Mouse (Mus musculus): ENCODE results near the gene Lrrc57. TPM values are rescaled to one million over a fixed set of nuclear protein-coding genes. Genes with fewer than 3 reads are reported as not detected.

The Lrrc57 gene
- total RNA-seq, 2 experiments from 2014 or later, result 19.6 to 21.2 TPM

Other genes starting within 250 kb of the Lrrc57 start
- 10.8 and 11.9 TPM in 2 replicates for gene Ganc, start 205.6 kb downstream of the Lrrc57 start, total RNA-seq (2015)
- gene Ganc, start 205.6 kb downstream of the Lrrc57 start, total RNA-seq (2017), result 20.7 and 21.0 TPM in 2 replicates
- 18.5 and 20.3 TPM in 2 replicates for gene Tmem87a, start 205.4 kb downstream of the Lrrc57 start, total RNA-seq (2015)
- 41.7 and 46.8 TPM in 2 replicates for gene Tmem87a, start 205.4 kb downstream of the Lrrc57 start, total RNA-seq (2017)
- 0.41 and 1.2 TPM in 2 replicates for gene Capn3, start 153.5 kb downstream of the Lrrc57 start, total RNA-seq (2015)
- gene Capn3, start 153.5 kb downstream of the Lrrc57 start, total RNA-seq (2017), result 0.15 TPM in 1 of 2 replicates, not detected in the other
- gene Zfp106, start 45.7 kb downstream of the Lrrc57 start, total RNA-seq (2015), result 73.6 and 82.4 TPM in 2 replicates
- 57.3 and 84.2 TPM in 2 replicates for gene Zfp106, start 45.7 kb downstream of the Lrrc57 start, total RNA-seq (2017)
- 91.5 and 104 TPM in 2 replicates for gene Snap23, start 41.8 kb downstream of the Lrrc57 start, total RNA-seq (2015)
- gene Snap23, start 41.8 kb downstream of the Lrrc57 start, total RNA-seq (2017), result 110 and 138 TPM in 2 replicates
- 15.6 and 20.1 TPM in 2 replicates for gene Haus2, start 137 bp downstream of the Lrrc57 start, total RNA-seq (2015)
- 7.8 and 12.1 TPM in 2 replicates for gene Haus2, start 137 bp downstream of the Lrrc57 start, total RNA-seq (2017)
- gene Stard9, start 19.6 kb upstream of the Lrrc57 start, total RNA-seq (2015), result 23.6 and 26.2 TPM in 2 replicates
- 16.4 and 20.9 TPM in 2 replicates for gene Stard9, start 19.6 kb upstream of the Lrrc57 start, total RNA-seq (2017)
- 9.9 and 11.3 TPM in 2 replicates for gene Cdan1, start 240.6 kb upstream of the Lrrc57 start, total RNA-seq (2015)
- 11.6 and 18.0 TPM in 2 replicates for gene Cdan1, start 240.6 kb upstream of the Lrrc57 start, total RNA-seq (2017)
- 3.3 and 5.2 TPM in 2 replicates for gene Ttbk2, start 241.1 kb upstream of the Lrrc57 start, total RNA-seq (2015)
- gene Ttbk2, start 241.1 kb upstream of the Lrrc57 start, total RNA-seq (2017), result 3.9 and 5.0 TPM in 2 replicates